Mouse (Mus musculus) T-helper 2 cell (primary cell): ENCODE measurements around the gene Ccnk.

Experiments
- in situ Hi-C: fragments of 300-600 bp; cut with MboI, MseI; formaldehyde crosslinking; loops from one replicate; pipeline ENCODE4 v1.15.1; 2025; ENCODE audit warnings: high pct_unique_total_duplicates

Gene Ccnk

DNA sequence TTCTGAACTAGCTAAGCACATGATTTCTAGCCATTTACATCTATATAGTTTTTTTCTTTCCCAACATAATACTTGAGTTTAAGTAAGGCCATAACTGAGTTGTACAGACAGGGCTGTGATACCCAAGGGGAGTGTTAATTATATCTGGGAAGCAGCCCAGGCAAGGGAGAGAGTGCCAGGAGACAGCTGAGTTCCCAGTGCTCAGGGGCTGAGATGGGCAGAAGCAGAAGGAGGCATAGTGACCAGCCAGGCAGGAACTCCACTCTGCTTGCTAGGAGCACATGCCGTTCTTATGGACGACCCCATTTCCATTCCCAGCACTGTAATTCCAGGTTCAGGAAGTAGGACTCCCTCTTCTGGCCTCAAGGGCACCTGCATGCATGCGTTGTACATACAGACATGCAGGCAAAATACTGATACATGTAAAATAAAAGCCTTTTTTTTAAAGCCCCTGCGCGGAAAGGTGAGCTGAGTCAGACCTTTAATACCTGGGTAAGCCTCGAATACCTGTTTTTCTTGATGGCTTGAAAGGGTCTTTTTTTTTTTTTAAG, 8.2 kb downstream of the Ccnk start:
- in situ Hi-C loops = no loop called here

DNA sequence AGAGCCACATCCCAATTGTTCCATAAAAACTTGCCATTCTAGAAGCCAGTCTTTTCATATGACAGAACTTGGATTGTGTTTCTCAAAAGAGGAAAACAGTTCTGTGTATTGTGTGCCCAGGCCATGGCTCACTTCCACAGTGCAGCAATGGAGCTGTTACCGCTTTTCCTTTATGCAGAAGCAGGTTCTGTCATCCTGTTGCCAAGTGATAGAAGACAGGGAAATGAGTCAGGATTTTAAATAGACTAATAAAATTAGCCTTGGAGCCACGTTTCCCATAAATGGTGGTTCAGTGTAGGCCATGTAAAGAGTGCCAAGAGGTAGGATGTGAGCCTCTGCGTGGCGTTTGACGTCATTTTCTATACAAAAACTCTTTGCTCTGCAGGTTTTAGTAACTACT, 14.5 kb downstream of the Ccnk start:
- in situ Hi-C loops = no loop called here

DNA sequence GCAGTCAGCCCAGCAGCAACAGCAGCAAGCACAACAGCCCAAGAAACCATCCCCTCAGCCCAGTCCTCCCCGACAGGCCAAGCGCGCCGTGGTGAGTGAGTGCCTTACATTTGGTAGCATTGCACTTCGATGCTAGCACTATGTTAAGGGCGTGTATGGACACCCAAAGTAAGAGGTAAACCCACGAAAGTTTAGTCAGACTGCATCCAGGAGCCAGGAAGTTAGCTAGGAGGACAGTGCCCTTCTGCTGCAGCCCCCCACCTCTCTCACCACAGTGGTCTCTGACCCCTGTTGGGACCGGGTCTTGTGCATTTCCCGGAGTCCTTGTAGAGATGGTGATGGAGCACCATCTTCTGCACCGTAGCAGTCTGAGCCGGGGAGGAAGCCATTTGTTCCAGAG, 16.4 kb downstream of the Ccnk start:
- in situ Hi-C loops = no loop called here

DNA sequence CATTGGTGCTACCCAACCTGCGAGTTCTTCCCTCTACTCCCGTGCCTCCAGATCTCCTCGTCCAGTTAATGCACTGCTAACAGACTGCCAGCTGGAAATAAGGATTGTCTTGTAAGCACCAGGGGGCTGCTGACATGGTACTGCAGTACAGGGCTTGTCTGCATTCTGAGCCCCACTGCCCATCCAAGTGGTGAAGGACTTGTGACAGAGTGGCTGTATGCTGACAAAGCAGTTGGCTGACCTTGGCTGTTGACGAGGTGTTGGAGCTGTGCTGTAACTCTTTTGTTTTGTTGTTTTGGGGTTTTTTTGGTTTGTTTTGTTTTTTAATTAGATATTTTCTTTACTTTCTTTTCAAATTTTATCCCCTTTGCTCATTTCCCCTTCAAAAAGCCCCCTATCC, 19.1 kb downstream of the Ccnk start:
- in situ Hi-C loops = no loop called here

DNA sequence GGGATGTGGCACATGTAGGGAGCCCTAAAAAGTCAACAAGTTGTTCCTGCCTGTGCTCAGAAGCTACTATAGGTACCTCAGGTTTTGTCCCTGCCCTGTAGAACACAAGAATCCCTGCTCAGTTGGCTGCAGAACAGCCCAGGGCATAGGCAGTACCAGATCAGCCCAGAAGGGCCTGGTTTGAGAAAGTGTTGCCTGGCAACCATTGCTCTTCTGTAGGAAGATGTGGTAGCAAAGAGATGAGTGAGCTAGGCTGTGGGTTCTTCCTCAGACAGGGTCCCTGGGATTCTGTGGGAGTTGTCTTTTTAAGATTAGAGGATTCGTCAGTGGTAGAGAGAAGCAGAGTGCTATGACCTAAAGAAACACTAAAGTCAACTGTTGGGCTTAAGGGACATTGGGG, 20.7 kb downstream of the Ccnk start:
- in situ Hi-C loops = loop anchor here (5.0 kb wide), 1 partner anchor 97 kb away; no protein-coding TSS in a partner anchor

DNA sequence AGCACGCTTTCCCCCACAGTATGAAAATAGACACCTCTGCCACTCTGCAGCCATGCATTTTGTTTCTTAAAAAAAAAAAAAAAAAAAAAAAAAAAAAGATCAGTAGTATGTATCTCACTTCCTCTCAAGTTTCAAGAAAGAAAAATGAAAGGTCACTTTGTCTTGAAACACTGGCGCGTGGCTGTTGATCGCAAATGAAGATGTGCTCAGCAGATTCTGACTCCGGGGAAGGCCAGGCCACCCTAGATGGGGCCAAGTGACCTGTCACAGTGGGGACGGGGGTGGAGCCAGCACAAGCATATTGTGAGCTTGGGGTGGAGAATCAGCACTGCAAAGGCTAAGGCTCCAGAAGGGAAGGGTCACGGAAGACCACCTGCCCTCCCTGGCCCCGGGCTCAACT, 24.5 kb downstream of the Ccnk start:
- in situ Hi-C loops = loop anchor here (5.0 kb wide), 1 partner anchor 93 kb away; no protein-coding TSS in a partner anchor

DNA sequence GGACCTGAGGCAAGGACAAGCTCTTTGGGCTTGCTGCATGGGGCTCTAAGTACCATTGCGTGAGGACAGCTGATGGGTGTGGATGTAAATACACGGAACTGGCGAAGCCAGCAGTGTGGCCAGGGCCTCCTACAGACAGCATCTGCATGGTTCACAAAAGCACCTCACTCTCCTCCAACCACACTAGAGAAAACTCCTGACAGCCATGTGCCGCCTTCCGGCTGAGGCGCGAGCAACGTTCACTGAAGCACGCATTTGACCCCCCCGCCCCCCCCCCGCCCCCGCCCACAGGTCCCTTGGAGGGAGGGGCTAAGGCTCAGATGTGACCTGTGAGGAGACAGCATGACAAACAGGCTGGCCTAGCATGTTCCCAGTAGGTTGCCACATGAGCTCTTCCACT, 25.6 kb downstream of the Ccnk start:
- in situ Hi-C loops = loop anchor here (5.0 kb wide), 1 partner anchor 92 kb away; no protein-coding TSS in a partner anchor

DNA sequence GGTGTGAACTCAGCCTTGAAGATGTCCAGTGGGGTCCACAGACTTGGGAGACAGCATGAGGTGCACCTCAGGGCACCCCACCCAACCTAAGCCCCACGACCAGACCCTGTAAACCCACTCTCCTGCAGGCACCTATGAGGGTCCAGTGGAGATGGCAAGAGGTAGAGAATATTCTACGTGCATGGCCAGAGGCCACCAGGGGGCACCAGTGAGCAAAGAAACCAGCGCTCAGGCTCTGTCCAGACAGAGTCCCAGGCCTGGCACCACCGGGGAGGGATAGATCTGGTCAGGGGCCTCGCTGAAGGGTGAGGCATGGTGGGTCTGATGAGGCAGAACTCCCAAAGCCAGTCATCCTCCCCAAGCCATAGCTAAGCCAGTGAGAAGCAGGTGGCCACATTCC, 27.3 kb downstream of the Ccnk start:
- in situ Hi-C loops = no loop called here

DNA sequence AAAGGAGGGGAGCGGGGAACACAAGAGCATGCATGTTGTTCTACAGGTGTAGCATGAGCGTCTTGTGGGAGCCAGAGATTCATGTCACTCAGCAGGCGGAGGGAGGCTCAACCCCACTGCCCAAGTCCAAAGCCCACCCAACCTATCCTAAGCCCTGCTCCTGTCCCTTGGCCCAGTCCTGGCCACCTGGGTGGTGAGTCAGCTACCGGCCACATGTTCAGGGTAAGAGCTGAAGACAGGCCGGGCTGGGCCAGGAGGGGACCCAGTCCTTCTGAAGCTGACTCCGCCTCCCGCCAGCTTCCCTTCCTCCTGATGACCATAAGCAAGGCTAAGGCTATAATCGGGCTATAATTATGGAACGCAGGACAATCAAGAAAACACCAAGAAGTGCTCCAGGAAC, 28.8 kb downstream of the Ccnk start:
- in situ Hi-C loops = no loop called here

DNA sequence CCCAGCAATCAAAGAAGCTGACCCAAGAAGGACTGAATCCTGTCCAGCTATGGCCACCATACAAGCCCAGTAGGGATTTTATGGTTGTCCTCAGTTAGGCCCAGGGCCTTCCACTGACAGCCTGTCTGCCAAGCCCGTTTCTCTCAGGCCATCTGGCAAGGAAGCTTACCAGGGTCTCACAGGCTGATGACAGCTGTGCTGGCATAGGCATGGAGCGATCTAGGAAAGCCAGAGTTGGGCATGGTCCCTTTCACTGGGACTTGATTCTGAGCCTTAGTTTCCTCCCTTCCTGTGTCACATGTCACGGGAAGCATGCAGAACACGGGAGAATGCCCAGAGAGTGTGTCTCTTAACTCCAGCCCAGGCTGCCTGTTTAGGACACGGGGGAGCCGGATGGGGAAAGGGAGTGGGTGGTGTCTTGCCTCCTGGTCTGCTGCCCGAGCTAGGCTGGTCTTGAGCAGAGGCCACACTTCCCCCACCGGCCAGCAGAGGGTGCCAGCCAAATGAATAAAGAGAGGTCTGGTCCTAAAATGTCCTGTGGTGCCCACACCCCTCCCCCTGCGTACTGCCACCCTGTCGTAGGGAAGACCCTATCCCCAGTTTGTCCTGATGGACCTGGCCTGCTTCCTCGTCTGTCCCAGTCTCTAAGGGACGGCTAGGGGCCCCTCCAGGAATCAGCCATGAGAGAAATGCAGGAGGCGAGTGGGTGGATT, 29.5 kb downstream of the Ccnk start:
- in situ Hi-C loops = no loop called here

DNA sequence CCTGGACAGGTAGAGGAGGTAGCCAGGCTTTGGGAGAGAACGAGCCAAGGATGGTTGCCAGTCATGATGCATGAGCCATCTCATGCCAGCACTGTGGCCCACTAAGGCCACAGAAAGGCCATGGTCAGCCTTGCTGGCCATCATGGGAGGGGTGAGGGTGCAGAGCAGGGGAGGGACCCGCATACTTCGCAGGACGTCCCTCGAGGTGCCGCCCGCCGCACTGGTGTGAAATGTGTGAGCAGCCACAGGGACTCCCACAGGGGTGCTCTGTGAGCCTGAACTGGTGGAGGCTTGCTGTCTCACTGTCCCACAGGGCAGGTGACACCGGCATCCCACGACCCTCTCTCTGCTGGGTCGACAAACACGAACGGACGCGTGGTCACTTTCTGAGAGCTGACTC, 31.2 kb downstream of the Ccnk start:
- in situ Hi-C loops = no loop called here

DNA sequence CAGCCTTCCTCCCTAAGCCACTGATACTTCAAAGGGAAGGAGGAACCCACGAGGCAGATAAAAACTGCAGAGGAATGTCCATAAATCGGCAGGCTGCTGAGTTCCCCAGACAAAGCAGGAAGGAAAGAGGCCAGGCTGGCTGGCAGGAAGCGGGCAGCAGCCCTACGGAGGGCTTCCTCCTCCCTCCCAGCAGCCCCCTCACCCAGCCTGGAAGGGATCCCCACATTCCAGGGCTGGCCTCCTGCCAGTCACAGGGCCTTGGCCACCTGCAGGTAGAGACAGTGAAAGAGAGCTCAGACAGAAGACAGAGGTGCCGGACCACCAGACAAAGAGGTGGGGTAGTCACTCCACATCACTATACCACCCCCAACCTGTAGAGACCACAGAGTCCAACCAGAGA, 32.7 kb downstream of the Ccnk start:
- in situ Hi-C loops = no loop called here

DNA sequence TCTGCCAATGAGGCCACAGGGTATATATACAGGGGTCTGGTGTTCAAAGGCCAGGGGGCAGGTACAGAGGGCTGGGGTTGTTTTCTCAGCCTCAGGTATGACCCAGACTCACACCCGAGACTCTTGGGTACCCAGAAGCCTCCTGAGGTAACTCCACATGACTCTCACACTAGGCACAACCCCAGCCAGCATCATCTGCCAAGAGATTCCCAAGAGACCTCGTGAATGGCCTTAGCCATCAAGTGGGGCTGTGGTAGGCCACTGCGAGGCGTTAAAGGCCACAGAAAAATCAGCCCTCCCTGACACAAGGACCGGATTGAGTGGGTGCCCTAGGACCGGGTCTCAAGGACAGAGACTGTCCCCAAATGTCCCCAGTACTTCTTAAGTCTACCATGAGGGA, 33.1 kb downstream of the Ccnk start:
- in situ Hi-C loops = no loop called here

DNA sequence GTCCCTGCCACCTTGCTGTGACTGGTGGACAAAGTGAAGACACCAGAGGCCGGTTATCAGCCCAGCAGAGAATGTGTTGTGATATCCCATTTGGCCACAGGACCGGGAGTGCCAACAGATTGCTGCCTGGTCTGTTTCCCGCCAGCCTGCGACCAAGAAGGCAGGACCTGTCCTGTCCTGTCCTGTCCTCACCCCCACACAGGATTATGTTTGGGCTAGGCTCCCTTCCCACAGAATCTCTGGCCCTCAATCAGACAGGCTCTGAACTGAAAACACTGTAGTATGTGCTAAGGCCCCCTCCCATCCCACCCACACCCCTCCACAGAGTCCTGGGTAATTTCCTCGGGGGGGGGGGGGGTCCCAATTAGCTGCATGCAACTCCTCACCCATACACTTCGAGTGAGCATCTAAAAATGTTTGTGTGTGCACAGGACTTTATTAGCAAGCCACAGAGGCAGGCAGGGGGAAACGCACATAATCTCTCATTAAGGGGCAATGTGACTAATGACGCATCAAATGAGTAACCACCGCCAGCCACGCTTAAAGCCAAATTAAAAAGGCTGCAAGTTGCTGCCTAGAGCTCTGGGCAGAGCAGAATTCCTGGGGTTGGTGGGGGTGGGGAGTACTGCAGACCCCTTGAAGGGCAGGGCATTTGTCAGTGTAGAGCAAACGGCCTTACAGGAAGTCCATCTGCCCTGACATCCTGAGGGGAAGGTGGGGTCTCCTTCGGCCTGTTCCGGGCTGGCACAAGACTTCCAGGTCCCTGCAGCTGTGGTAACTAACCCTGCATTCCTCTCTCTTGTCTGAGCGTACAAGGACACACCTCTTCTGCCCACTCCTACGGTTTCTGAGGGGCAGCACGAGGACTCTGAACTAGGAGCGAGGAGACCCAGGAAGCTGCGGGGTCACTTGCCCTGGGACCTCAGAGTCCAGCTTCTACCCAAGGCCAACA, 34.0 kb downstream of the Ccnk start:
- in situ Hi-C loops = no loop called here

DNA sequence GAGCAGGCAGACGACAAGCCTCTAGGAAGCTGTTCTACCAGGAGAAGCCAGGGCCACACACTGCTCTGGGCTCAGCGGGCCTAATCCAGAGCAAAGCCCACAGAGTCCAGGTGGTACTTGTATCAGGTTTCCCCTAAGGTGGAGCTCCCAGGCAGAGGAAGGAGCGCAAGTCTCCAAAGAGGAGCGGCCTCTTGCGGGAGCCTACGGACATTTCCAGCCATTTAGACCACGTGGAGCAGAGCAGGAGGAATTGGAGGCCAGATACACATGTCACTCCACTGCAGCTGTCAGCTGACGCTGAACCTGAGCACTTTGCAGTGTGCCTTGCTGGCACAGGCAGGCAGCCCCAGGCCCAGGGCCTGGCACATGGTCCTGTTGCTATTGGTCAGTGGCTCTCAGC, 35.7 kb downstream of the Ccnk start:
- in situ Hi-C loops = no loop called here

DNA sequence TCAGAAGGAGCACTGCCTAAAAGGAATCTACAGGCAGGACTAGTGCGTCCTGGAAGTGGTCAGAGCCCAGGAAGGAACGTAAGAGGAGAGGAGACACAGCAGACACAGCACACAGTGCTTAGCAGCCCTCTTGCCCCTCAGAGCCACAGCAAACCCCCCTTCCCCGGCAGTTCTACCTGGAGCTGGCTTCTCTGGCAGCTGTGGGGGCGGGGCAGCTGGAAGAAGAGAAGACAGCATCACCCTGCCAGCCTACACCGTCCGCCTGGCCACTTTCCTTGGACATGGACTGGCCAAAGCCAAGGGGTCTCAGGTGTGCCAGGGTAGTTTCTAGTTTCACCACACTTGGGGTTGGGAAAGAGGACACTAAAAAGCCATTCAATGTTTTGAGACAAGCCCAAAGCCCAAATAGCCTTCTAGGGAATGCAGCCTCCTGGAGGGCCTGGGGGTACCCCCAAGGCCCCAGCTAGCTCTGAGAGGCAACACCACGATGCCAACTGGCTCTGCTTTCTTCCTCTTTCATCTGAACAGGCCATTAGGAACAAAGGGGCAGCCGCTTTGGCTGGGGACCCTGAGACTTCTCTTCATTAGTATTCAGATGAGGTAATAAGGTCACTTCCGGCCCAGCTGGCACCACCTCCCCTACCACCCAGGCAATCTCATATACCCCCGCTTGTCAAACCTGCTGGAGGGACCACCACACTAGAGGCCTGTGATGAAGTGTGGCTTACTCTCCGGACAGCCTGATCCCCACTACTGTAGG, 37.4 kb downstream of the Ccnk start:
- in situ Hi-C loops = no loop called here

DNA sequence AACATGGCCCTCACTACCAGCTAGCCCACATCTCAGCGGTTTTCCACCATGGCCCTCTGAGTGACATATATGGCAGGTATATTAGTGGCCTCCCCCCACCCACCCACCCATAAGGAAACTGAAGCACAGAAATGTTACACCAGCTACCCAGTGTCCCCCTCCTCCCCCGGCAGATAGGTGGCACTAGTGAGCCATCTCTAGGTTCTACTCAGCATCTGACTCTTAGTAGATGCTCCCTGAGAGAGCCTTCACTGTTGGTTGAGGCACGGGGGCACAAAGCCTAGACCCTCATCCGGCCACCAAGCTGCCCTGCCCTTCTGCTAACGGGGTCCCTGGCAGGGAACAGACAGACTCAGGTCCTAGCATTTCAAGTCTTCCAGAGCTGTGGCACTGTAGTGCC, 38.2 kb downstream of the Ccnk start:
- in situ Hi-C loops = no loop called here

DNA sequence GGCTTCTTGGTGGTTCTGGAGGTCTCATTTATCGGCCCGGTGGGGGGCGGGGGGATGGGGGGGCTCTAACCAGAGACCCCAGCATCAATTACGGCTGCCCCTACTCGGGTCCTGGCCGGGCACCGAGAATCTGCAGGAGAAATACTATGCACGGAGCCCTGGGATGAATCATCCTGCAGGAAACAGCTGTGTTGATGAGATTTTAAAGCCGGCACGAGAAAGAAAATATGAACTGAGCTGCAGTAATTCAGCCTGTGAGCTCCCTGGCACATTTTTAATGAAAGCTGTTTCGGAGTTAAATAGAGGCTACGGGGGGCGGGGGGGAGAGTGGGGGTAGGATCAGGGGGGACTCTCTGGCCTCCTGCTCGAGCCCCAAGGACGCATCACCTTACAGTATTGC, 39.8 kb downstream of the Ccnk start:
- in situ Hi-C loops = no loop called here

DNA sequence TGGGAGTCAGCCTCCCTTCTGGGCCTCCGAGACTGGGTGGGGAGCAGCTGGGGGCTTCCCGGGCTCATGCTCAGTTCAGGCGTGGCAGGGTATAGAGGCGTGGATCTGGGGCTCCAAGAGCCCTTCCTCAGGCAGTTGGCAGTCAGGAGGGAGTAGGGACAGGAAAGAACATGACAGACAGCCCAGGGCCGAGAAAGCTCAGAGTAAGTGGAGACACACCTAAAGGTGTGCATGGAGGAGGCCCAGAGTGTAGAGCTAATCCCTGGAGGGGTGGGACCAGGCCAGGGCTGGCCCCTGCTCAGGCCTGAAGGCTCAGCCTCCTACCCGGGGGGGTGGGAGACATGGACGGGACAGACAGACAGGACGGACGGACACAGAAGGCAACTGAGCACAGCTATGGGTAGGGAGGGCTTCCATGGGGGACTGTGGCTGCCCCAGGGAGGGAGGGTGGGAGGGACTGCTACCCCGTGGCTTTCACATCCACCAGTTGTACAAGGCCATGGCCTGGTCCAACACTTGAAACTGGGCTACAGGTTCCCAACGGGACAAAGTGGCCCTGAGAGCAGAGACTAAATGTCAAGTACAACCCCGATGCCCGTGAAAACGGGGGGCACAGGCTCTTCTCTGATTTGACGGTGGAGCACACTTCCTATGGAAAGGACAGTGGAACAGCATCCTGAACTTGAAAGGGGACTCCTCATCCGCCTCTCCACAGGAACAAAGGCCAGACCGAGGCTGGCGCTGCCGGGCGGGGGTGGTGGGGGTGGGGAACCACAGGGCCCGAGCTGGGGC, 40.6 kb downstream of the Ccnk start:
- in situ Hi-C loops = no loop called here

DNA sequence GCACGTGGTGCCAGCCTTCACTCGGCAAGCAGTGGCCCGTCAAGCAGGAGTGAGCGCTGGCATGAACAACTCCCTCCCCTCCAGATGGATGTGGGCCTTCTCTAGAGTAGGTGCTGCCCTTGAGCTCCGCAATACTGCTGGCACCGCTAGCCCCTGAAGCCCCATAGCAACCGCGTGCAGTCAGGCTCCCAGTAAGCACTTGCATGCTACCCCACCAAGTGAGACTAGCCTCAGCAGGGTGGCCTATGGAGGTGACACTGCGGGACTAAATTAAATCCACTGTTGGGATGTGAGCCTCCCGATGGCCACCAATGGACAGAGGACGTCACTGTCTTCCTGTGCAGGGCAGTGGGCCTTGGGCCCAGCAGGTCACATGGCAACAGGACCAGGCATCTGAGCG, 41.2 kb downstream of the Ccnk start:
- in situ Hi-C loops = no loop called here

DNA sequence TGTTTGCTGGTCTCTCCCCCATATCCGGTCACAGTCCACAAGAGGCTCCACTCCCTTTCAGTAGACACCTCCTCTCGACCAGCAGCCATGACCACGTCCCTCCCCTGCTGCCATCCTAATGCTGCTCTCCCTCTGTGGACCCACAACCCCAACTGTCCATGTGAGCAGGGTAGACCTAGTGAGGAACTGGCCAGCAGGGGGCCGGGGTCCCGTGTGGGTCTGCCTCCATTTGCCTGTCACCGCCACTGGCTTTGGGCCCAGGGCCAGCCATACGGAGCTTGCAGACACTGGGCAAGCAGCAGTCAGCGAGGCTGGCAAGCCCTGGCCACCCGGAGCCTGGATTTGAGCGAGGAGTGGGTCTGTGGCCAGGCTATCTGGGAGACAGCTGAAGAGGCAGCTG, 41.8 kb downstream of the Ccnk start:
- in situ Hi-C loops = no loop called here
